Mouse (Mus musculus): ENCODE measurements at regions not wholly inside any gene's neighbourhood (a gene's known extent, or its start where the extent isn't known, plus 50 kb on each side); places are given as distances from the start of the nearest gene placed in this dataset.

DNA sequence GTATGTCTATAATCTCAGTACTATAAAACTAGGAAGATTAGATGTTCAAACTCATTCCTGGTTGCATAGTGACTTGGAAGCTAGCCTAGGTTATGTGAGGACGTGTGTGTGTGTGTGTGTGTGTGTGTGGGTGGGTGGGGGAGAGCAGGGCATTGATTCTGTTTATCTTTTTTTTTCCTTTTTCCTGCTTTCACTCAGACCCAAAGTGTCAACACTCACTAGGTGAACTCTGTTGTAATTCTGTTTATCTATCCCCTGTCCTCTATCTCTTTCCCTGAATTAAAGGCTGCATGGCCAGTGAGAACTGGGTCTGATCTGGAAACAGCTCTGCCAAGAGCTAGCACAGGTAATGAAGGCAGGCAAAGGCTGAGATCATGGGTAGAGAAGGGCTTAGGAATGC, 50.9 kb upstream of the Tle3 start:
- no peak for DNase-seq (ENCODE audit: low spot score in 2 of 2)

DNA sequence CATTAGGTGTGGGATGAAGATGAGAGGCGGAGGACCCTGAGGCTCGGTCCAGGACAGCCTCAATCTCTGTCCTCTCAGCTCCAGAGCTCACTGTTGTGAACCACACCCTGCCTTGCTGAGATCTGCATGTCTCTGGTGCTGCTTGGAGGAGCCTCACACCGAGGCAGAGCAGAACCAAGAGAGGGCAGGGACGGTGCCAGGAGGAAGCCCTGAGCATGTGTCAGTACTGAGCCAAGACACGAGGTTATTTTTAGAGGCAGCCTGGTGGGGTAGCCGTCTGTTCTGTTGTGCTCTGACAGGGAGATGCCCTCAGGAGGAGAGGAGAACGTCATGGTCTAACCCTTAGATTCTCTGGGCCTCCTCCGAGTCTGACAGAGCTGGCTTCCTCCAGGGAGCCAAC, 50.3 kb upstream of the Tle3 start:
- no peak for DNase-seq (ENCODE audit: low spot score in 2 of 2)

DNA sequence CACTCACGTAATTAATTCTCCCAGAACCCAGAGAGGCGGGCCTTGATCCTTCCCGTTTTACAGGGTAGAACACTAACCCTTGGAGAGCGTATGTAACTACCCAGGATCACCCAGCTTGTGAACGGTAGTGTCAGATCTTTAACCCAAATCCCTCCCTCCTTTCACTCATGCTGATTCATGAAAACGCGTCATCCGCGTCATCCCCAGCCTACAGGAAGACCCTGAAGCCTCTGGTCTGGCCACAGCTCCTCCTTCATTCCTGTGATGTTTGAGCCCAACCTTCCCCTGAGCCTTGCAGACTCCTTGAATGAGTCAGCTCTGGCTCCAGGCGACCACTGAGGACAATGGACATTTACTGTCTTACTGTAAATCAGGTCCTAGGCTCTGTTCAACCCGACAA, 49.8 kb upstream of the Tle3 start:
- DNase-seq (ENCODE audit: low spot score in 2 of 2), result no peak
